In genomic region chr9:107246170-107246569, GRCm38 (mm10) we compare ENCODE assay signal across 9 mouse cellular contexts. TPM values are rescaled to one million over a fixed set of nuclear protein-coding genes. Genes with fewer than 3 reads are reported as not detected.
DNase-seq lines count a peak whose midpoint lies in the region; ATAC-seq and TF ChIP-seq lines count a peak whose summit lies in the region.
"Had no signal": no experiment of that assay in that cellular context is flagged by ENCODE, and none has a peak within 500 bp of the region (broad histone marks: within the 10 kb centered on the region; RNA-seq: fewer than 3 reads in every experiment).

No protein-coding gene starts in this region.

- TF ChIP-seq POLR2A in thymus, adult 2 months (IDR thresholded peaks at IDR 0.05; ENCODE audit: control insufficient read depth, extremely low read depth, insufficient read depth, low read length, poor library complexity), result no peak

- intact Hi-C loops in gastrocnemius, postnatal 14 days (cut with DNase I; ENCODE audit: low total_unique reads), result no loop called here

- no peak overlapping the region for H3K27ac ChIP-seq in heart, embryonic 12.5 days (ENCODE audit: poor library complexity, severe bottlenecking)
- no peak overlapping the region for H3K27ac ChIP-seq in thymus, adult 2 months (ENCODE audit: control insufficient read depth, insufficient read depth, low read length)
- no peak overlapping the region for H3K27ac ChIP-seq in midbrain, embryonic 16.5 days (ENCODE audit: low read length)
- H3K27ac ChIP-seq: macrophage had no signal

- peaks cover 12% of the 10 kb centered on the region for H3K27me3 ChIP-seq in heart, embryonic 12.5 days (replicated peaks)
- H3K27me3 ChIP-seq in thymus, adult 2 months (ENCODE audit: control insufficient read depth, insufficient read depth, low read length), result no peaks in the 10 kb centered on the region
- H3K27me3 ChIP-seq in midbrain, embryonic 16.5 days (ENCODE audit: control insufficient read depth, insufficient read depth, low read depth, low read length), result no peaks in the 10 kb centered on the region

- peak; percentile 81 for DNase-seq in heart, adult 11 months
- DNase-seq in thymus, adult 2 months, result peak; percentile 13
- DNase-seq in thymus, adult 18-20 months, result no peak
- peak; percentile 53 for DNase-seq in thymus, postnatal 4 days
- no peak for DNase-seq in gastrocnemius, postnatal 14 days

- ATAC-seq in heart, embryonic 12.5 days (ENCODE audit: insufficient number of reproducible peaks, low FRiP score), result no peak
- peak; percentile 39 to 40; a peak in 1 of 4 replicates for ATAC-seq in hematopoietic stem cell, adult 5-6 weeks (replicated peaks in 1 of 2; ENCODE audit: insufficient read depth in 1 of 2, low FRiP score in 2 of 2, low TSS enrichment in 1 of 2, low read depth in 1 of 2, poor library complexity in 2 of 2, severe bottlenecking in 2 of 2)
- ATAC-seq in midbrain, embryonic 16.5 days, result no peak

- no peaks in the 10 kb centered on the region for H3K36me3 ChIP-seq in heart, embryonic 12.5 days
- no peaks in the 10 kb centered on the region for H3K36me3 ChIP-seq in thymus, adult 2 months (ENCODE audit: control insufficient read depth, insufficient read depth, low read length)
- H3K36me3 ChIP-seq in midbrain, embryonic 16.5 days (ENCODE audit: control insufficient read depth, insufficient read depth, low read length), result no peaks in the 10 kb centered on the region

- no peak overlapping the region for H3K9ac ChIP-seq in heart, embryonic 12.5 days
- H3K9ac ChIP-seq in midbrain, embryonic 16.5 days (ENCODE audit: low read depth, low read length), result no peak overlapping the region

- no peaks in the 10 kb centered on the region for H3K9me3 ChIP-seq in heart, embryonic 12.5 days (replicated peaks)
- no peaks in the 10 kb centered on the region for H3K9me3 ChIP-seq in midbrain, embryonic 16.5 days (replicated peaks; ENCODE audit: control insufficient read depth, low read length, poor library complexity, severe bottlenecking)

- no peak overlapping the region for H3K4me2 ChIP-seq in heart, embryonic 12.5 days
- H3K4me2 ChIP-seq in midbrain, embryonic 16.5 days (ENCODE audit: low read length), result no peak overlapping the region

- no peaks in the 10 kb centered on the region for H3K4me1 ChIP-seq in heart, embryonic 12.5 days (replicated peaks)
- no peaks in the 10 kb centered on the region for H3K4me1 ChIP-seq in thymus, adult 2 months (replicated peaks; ENCODE audit: control insufficient read depth, insufficient read depth, low read length)
- no peaks in the 10 kb centered on the region for H3K4me1 ChIP-seq in midbrain, embryonic 16.5 days (ENCODE audit: control insufficient read depth, insufficient read depth, low read length)

- no peak overlapping the region for H3K4me3 ChIP-seq in heart, embryonic 12.5 days
- no peak overlapping the region for H3K4me3 ChIP-seq in thymus, adult 2 months (ENCODE audit: control insufficient read depth, insufficient read depth, low read length)
- H3K4me3 ChIP-seq in midbrain, embryonic 16.5 days (ENCODE audit: low read depth, low read length), result no peak overlapping the region

- WGBS in heart, embryonic 12.5 days, result 55% methylated on average over 4 of the region's 4 CpGs
- 52% methylated on average over 4 of the region's 4 CpGs for WGBS in thymus, adult 2 months
- WGBS in midbrain, embryonic 16.5 days, result 62% methylated on average over 4 of the region's 4 CpGs

- no peak for TF ChIP-seq CTCF in thymus, adult 2 months (IDR thresholded peaks at IDR 0.05; ENCODE audit: borderline replicate concordance, control insufficient read depth, extremely low read depth, insufficient read depth, low read length, poor library complexity)

RNA-seq across cellular contexts. Expression of gene Dock3, which starts 14.5 kb away (rescaled TPM):
- 0.91 and 1.3 TPM in 2 replicates for polyA plus RNA-seq in heart, embryonic 12.5 days (2016; fragmentation: Nextera tagmentation; extraction: Ambion mirVana)
- 0.96 and 3.2 TPM in 2 replicates for polyA plus RNA-seq in thymus, adult 2 months (2012; rRNA removed)
- 2.6 and 8.9 TPM in 2 replicates for total RNA-seq in hematopoietic stem cell, adult 5-6 weeks (2017)
- total RNA-seq in gastrocnemius, postnatal 14 days (2021), result not detected
- 16.3 and 21.5 TPM in 2 replicates for polyA plus RNA-seq in midbrain, embryonic 16.5 days (2015; fragmentation: Nextera tagmentation; extraction: Ambion mirVana)

RNA-seq across cellular contexts. Expression of gene Mapkapk3, which starts 43.5 kb away (rescaled TPM):
- polyA plus RNA-seq in heart, embryonic 12.5 days (2016; fragmentation: Nextera tagmentation; extraction: Ambion mirVana), result 7.1 and 7.3 TPM in 2 replicates
- polyA plus RNA-seq in thymus, adult 2 months (2012; rRNA removed), result 30.5 and 43.6 TPM in 2 replicates
- 62.0 and 62.6 TPM in 2 replicates for total RNA-seq in hematopoietic stem cell, adult 5-6 weeks (2017)
- 10 to 100 TPM; 14.6 to 15.9 TPM for total RNA-seq in gastrocnemius, postnatal 14 days (2021)
- polyA plus RNA-seq in midbrain, embryonic 16.5 days (2015; fragmentation: Nextera tagmentation; extraction: Ambion mirVana), result 1.5 and 1.9 TPM in 2 replicates

RNA-seq across cellular contexts. Expression of gene Cish, which starts 49.7 kb away (rescaled TPM):
- 15.6 and 16.4 TPM in 2 replicates for polyA plus RNA-seq in heart, embryonic 12.5 days (2016; fragmentation: Nextera tagmentation; extraction: Ambion mirVana)
- 34.5 and 39.6 TPM in 2 replicates for polyA plus RNA-seq in thymus, adult 2 months (2012; rRNA removed)
- total RNA-seq in hematopoietic stem cell, adult 5-6 weeks (2017), result 1.4 and 3.5 TPM in 2 replicates
- total RNA-seq in gastrocnemius, postnatal 14 days (2021), result 10 to 100 TPM; 17.2 to 23.8 TPM
- 8.6 and 9.4 TPM in 2 replicates for polyA plus RNA-seq in midbrain, embryonic 16.5 days (2015; fragmentation: Nextera tagmentation; extraction: Ambion mirVana)

Comparison
In these comparisons a context has a peak if more than half of its experiments do, and no peak if none do; other contexts are left out.
1. DNase-seq: peak in heart, adult 11 months (single experiment), thymus, adult 2 months (single experiment) and thymus, postnatal 4 days (single experiment); none in thymus, adult 18-20 months (0 of 2) and gastrocnemius, postnatal 14 days (single experiment).
2. ATAC-seq: peak in hematopoietic stem cell, adult 5-6 weeks (2 of 2); none in heart, embryonic 12.5 days (single experiment) and midbrain, embryonic 16.5 days (single experiment).